Mouse (Mus musculus): ENCODE data around the gene Jarid2. TPM values are rescaled to one million over a fixed set of nuclear protein-coding genes. Genes with fewer than 3 reads are reported as not detected.

The Jarid2 gene
- polyA plus RNA-seq, 1 experiment from 2014 or later: 40.6 TPM

GRCm38 (mm10) chr13:44753206-44753605, 23.9 kb downstream of the Jarid2 start:
- no peak for ATAC-seq (ENCODE audit: insufficient number of reproducible peaks, low FRiP score)
- Histone ChIP-seq H3K9me3 (replicated peaks) (no peaks in the 10 kb centered on the region), H3K36me3 (no peaks in the 10 kb centered on the region), H3K4me3 (no peak overlapping the region), H3K4me1 (replicated peaks) (peaks cover 24% of the 10 kb centered on the region), H3K27me3 (replicated peaks) (no peaks in the 10 kb centered on the region), H3K9ac (no peak overlapping the region), H3K27ac (ENCODE audit: poor library complexity, severe bottlenecking) (no peak overlapping the region), H3K4me2 (no peak overlapping the region)
- 90% methylated on average over 2 of the region's 2 CpGs for WGBS

DNA sequence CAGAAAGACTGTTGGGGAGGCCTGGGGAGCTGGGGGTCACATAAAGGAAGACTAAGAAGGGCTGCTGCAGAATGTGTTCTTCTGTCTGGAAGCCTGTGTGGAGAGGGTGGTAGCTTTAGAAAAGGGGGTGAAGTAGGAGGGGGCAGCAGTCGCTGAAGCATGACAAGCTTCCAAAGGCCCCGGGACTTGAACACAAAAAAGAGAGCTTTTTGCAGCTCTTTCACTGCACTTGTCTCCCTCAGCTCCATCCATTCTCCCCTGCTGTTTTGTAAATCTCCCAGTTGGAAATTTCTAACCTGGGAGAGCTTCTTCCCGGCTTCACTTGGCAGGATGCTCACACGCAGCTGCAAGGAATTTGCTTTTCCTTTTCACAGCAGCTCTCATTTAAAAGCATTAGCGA, 26.2 kb downstream of the Jarid2 start:
- H3K4me1 ChIP-seq (replicated peaks): peaks cover 29% of the 10 kb centered on the region
- H3K9me3 ChIP-seq (replicated peaks): no peaks in the 10 kb centered on the region
- no peak overlapping the region for H3K4me3 ChIP-seq
- 0 out of 2 replicates have a peak overlapping the region, but pooled peaks have one; percentile 41 for H3K9ac ChIP-seq
- no peak for ATAC-seq (ENCODE audit: insufficient number of reproducible peaks, low FRiP score)
- H3K27ac ChIP-seq (ENCODE audit: poor library complexity, severe bottlenecking): no peak overlapping the region
- no peaks in the 10 kb centered on the region for H3K36me3 ChIP-seq
- 36% methylated on average over 5 of the region's 5 CpGs for whole genome bisulfite sequencing
- no peaks in the 10 kb centered on the region for H3K27me3 ChIP-seq (replicated peaks)
- no peak overlapping the region for H3K4me2 ChIP-seq

DNA sequence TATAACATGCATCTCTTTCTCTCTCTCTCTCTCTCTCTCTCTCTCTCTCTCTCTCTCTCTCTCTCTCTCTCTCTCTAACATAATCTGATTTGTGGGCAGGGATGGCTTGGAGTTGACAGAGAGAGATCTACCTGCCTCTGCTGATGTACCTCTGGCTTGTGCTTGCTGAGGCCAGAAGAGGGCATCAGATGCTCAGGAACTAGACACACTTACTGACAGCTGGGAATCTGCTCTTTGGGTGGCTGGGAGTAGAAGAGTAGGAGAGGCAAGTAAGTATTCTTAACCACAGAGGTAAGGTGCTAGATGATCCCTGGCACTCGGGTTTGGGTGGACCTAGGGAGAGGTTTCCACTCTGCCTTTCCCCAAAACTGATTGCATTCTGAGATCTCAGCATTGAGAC, 29.5 kb downstream of the Jarid2 start:
- Histone ChIP-seq H3K4me1 (replicated peaks) (peaks cover 29% of the 10 kb centered on the region), H3K4me2 (no peak overlapping the region), H3K4me3 (no peak overlapping the region), H3K27ac (ENCODE audit: poor library complexity, severe bottlenecking) (no peak overlapping the region), H3K27me3 (replicated peaks) (no peaks in the 10 kb centered on the region), H3K9ac (no peak overlapping the region), H3K9me3 (replicated peaks) (no peaks in the 10 kb centered on the region), H3K36me3 (no peaks in the 10 kb centered on the region)
- no peak for ATAC-seq (ENCODE audit: insufficient number of reproducible peaks, low FRiP score)
- 55% methylated on average over 1 of the region's 1 CpGs for WGBS

DNA sequence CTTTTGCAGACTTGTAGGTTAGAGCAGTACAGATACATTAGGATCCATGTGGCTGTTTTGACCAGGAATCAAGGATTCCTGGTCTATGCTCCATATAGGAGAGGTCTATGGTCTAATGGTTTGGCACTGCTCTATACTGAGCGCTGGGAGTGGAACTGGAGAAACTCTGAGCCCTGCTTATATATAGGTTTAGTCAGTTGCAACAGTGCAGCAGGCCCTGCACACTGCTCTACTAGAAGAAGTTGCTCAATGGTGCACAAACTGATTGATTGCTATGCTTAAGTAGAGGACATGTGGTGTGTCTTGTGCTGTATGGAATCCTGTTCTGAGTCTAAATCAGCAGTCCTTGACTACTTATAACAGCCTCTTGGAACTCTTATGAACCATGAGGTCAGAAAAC, 31.5 kb downstream of the Jarid2 start:
- H3K36me3 ChIP-seq: no peaks in the 10 kb centered on the region
- H3K9me3 ChIP-seq (replicated peaks): no peaks in the 10 kb centered on the region
- H3K9ac ChIP-seq: no peak overlapping the region
- H3K4me2 ChIP-seq: no peak overlapping the region
- no peaks in the 10 kb centered on the region for H3K27me3 ChIP-seq (replicated peaks)
- H3K4me1 ChIP-seq (replicated peaks): peaks cover 18% of the 10 kb centered on the region
- no peak overlapping the region for H3K27ac ChIP-seq (ENCODE audit: poor library complexity, severe bottlenecking)
- no peak for ATAC-seq (ENCODE audit: insufficient number of reproducible peaks, low FRiP score)
- WGBS: 91% methylated on average over 1 of the region's 1 CpGs
- no peak overlapping the region for H3K4me3 ChIP-seq

DNA sequence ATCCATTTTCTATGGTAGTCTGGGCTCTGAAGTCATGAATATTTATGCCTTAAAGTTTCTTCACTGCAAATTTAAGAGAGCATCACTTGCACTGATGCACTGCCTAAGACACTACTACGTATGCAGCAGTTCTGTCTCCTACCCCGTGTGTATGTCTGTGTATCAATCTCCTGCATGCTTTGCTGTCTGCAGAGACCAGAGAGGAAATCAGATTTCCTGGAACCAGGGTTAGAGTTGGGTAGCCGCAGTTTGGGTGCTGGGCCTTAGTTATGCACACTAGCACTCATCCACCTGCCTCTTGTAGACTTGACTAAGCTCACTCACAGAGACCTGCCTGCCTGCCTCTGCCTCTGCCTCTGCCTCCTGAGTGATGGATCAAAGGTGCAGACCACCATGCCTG, 33.8 kb downstream of the Jarid2 start:
- WGBS: 64% methylated on average over 3 of the region's 3 CpGs
- H3K9ac ChIP-seq: no peak overlapping the region
- no peak overlapping the region for H3K4me2 ChIP-seq
- no peak overlapping the region for H3K4me3 ChIP-seq
- H3K4me1 ChIP-seq (replicated peaks): peaks cover 18% of the 10 kb centered on the region
- no peak for ATAC-seq (ENCODE audit: insufficient number of reproducible peaks, low FRiP score)
- H3K27ac ChIP-seq (ENCODE audit: poor library complexity, severe bottlenecking): no peak overlapping the region
- H3K9me3 ChIP-seq (replicated peaks): no peaks in the 10 kb centered on the region
- no peaks in the 10 kb centered on the region for H3K36me3 ChIP-seq
- H3K27me3 ChIP-seq (replicated peaks): no peaks in the 10 kb centered on the region

DNA sequence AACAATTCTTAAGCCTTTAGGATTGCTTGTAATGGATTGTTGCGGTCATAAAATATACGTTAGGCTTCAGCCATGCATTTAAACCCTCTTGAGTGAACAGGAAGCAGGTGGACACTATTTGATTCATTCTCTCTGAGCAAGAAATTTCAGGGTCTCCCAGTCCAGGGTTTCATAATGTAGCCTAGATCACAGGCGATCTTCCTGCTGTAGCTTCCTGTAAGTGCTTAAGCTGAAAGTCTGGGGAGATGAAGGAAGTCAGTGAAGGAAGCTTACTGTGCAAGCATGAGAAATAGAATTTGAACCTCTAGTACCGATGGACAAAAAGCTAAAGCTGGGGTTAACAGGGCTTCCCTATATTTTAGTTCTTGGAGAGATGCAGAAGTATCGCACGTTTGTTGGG, 38.5 kb downstream of the Jarid2 start:
- H3K9ac ChIP-seq: no peak overlapping the region
- H3K4me2 ChIP-seq: no peak overlapping the region
- H3K27ac ChIP-seq (ENCODE audit: poor library complexity, severe bottlenecking): no peak overlapping the region
- H3K4me3 ChIP-seq: no peak overlapping the region
- ATAC-seq (ENCODE audit: insufficient number of reproducible peaks, low FRiP score): no peak
- H3K27me3 ChIP-seq (replicated peaks): no peaks in the 10 kb centered on the region
- H3K36me3 ChIP-seq: no peaks in the 10 kb centered on the region
- no peaks in the 10 kb centered on the region for H3K9me3 ChIP-seq (replicated peaks)
- peaks cover 1% of the 10 kb centered on the region; the same call in 1 of the 2 replicates for H3K4me1 ChIP-seq (replicated peaks)
- WGBS: 83% methylated on average over 6 of the region's 6 CpGs

DNA sequence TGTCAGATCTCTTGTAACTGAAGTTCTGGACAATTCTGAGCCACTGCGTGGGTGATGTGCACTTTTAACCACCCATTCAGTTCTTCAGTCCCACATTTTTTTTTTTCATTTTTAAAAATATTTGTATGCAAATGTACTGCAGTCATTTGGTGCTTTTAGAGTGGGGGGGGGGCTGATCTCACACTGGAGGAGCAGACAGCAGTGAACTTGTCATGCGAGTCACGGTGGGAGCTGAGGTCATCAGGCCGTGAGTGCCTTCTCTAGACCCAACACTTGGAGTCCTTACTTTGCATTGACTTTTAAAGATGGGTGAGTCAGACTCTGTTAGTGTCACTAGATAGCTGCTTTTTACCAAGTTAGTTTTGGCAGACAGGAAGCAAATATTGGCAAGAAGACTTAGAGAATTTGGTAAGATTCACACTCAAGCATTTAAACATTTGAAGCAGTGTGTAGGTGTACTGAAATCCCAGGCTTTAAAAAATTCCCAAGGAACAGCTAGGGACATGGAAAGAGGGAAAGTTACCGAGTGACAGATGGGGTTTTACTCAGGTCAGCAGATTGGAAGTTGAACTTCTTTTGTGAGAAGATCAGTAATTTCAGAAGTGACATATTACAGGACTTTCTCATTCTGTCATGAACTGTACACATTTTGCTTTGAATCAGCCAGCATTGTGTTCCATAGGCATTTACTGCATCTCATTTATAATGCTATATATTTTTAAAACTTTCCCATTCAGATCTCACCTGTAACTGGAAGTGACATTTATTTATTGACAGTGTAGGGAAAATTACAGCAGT, 41.7 kb downstream of the Jarid2 start:
- no peak overlapping the region for H3K4me3 ChIP-seq
- no peaks in the 10 kb centered on the region for H3K27me3 ChIP-seq (replicated peaks)
- no peaks in the 10 kb centered on the region for H3K9me3 ChIP-seq (replicated peaks)
- no peak overlapping the region for H3K9ac ChIP-seq
- no peak for ATAC-seq (ENCODE audit: insufficient number of reproducible peaks, low FRiP score)
- no peaks in the 10 kb centered on the region for H3K36me3 ChIP-seq
- WGBS: 51% methylated on average over 5 of the region's 5 CpGs
- H3K4me1 ChIP-seq (replicated peaks): peaks cover 5% of the 10 kb centered on the region; the same call in 1 of the 2 replicates
- no peak overlapping the region for H3K27ac ChIP-seq (ENCODE audit: poor library complexity, severe bottlenecking)
- H3K4me2 ChIP-seq: no peak overlapping the region

GRCm38 (mm10) chr13:44772816-44773215, 43.5 kb downstream of the Jarid2 start:
- H3K9me3 ChIP-seq (replicated peaks): no peaks in the 10 kb centered on the region
- no peak overlapping the region for H3K4me2 ChIP-seq
- ATAC-seq (ENCODE audit: insufficient number of reproducible peaks, low FRiP score): no peak
- no peak overlapping the region for H3K9ac ChIP-seq
- WGBS: 92% methylated on average over 3 of the region's 3 CpGs
- no peaks in the 10 kb centered on the region for H3K36me3 ChIP-seq
- H3K4me3 ChIP-seq: no peak overlapping the region
- H3K4me1 ChIP-seq (replicated peaks): peaks cover 5% of the 10 kb centered on the region; the same call in 1 of the 2 replicates
- no peak overlapping the region for H3K27ac ChIP-seq (ENCODE audit: poor library complexity, severe bottlenecking)
- H3K27me3 ChIP-seq (replicated peaks): no peaks in the 10 kb centered on the region

DNA sequence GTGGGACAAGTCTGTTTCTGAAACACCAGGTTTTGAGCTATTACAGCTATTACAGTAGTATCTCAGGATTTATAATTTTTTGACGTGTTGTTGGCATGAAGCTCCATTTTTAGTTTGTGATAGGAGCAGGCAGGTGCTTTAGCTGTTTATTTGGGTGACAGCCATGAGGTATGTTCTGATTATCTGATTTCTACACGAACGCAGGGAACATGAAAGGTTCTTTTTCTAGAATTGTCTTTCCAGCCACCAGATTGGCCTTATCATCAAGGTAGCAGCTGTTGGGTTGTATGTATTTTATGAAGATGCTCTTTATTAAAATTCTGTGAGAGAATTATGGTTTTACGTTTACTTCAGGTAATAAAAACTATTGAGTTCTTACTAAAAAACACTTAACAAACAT, 45.1 kb downstream of the Jarid2 start:
- Histone ChIP-seq H3K4me2 (no peak overlapping the region), H3K4me3 (no peak overlapping the region), H3K27ac (ENCODE audit: poor library complexity, severe bottlenecking) (no peak overlapping the region), H3K9me3 (replicated peaks) (no peaks in the 10 kb centered on the region), H3K9ac (no peak overlapping the region), H3K27me3 (replicated peaks) (no peaks in the 10 kb centered on the region), H3K36me3 (no peaks in the 10 kb centered on the region), H3K4me1 (replicated peaks) (peaks cover 5% of the 10 kb centered on the region)
- ATAC-seq (ENCODE audit: insufficient number of reproducible peaks, low FRiP score): no peak
- WGBS: 85% methylated on average over 4 of the region's 4 CpGs

DNA sequence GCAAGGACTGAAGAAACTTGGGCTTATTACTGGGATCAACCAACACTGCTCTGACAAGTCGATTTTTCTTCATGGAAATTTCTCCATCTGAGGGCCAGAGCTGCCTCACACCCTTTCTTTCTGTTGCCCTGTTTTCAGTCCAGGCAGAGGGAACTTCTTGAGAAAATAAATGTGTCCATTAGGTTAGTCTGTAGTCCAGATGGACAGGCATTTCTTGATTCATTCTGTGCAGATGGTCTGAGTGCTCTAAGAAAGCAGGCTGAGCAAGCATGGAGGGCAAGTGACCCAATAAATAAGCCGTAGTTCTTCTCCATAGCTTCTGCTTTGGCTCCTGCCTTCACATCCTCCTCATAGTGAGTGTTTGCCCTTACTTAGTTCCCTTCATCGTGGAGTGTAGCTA, 46.1 kb downstream of the Jarid2 start:
- no peaks in the 10 kb centered on the region for H3K27me3 ChIP-seq (replicated peaks)
- H3K4me2 ChIP-seq: no peak overlapping the region
- no peak overlapping the region for H3K4me3 ChIP-seq
- no peak for ATAC-seq (ENCODE audit: insufficient number of reproducible peaks, low FRiP score)
- H3K4me1 ChIP-seq (replicated peaks): peaks cover 8% of the 10 kb centered on the region
- H3K36me3 ChIP-seq: no peaks in the 10 kb centered on the region
- H3K9me3 ChIP-seq (replicated peaks): no peaks in the 10 kb centered on the region
- H3K9ac ChIP-seq: no peak overlapping the region
- 83% methylated on average over 3 of the region's 3 CpGs for WGBS
- no peak overlapping the region for H3K27ac ChIP-seq (ENCODE audit: poor library complexity, severe bottlenecking)

DNA sequence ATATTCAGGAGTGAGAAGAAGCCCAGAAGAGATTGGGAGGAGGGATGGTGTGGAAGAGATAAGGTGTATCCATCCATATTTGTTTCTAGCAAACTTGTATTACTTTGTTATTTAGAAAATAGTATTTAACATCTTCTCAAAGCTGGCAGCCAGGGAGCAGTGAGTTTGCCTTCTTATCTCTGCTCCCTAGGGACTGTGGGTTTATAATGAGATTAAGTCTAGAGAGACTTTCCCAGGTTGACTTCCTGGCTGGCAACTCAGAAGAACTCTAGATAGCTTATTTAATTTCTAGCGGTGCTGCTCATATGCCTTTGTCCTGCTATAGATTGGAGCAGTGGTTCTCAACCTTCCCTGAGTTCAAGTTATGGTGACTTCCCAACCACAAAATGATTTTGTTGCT, 51.2 kb downstream of the Jarid2 start:
- ATAC-seq (ENCODE audit: insufficient number of reproducible peaks, low FRiP score): no peak
- Histone ChIP-seq H3K36me3 (no peaks in the 10 kb centered on the region), H3K9me3 (replicated peaks) (no peaks in the 10 kb centered on the region), H3K27ac (ENCODE audit: poor library complexity, severe bottlenecking) (no peak overlapping the region), H3K4me2 (no peak overlapping the region), H3K27me3 (replicated peaks) (no peaks in the 10 kb centered on the region), H3K4me1 (replicated peaks) (peaks cover 12% of the 10 kb centered on the region), H3K4me3 (no peak overlapping the region), H3K9ac (no peak overlapping the region)
- whole genome bisulfite sequencing: 10% methylated on average over 1 of the region's 1 CpGs

DNA sequence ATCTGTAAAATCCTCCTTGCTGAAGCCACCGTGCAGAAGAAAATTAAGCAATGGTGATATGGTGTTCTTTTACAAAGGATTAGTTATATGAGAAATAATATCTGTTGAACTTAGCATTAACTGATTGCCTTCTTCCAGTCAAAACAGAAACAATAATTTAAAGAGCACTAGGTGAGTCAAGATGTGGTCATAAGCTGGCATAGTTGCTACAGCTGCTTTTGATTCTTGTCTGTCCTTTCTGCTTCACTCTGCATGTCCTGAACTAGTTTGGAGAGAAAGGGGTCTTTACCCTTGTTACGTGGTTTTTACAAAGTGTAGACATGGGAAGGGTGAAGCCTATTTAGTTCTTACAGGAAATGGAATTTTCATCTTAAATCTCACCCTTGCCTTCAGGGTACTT, 51.9 kb downstream of the Jarid2 start:
- ATAC-seq (ENCODE audit: insufficient number of reproducible peaks, low FRiP score): no peak
- Histone ChIP-seq H3K27me3 (replicated peaks) (no peaks in the 10 kb centered on the region), H3K36me3 (no peaks in the 10 kb centered on the region), H3K4me3 (no peak overlapping the region), H3K27ac (ENCODE audit: poor library complexity, severe bottlenecking) (no peak overlapping the region), H3K4me2 (no peak overlapping the region), H3K9ac (no peak overlapping the region), H3K9me3 (replicated peaks) (no peaks in the 10 kb centered on the region), H3K4me1 (replicated peaks) (peaks cover 13% of the 10 kb centered on the region)
- 89% methylated on average over 2 of the region's 2 CpGs for WGBS
